Mouse (Mus musculus) kidney, adult 9 months (tissue): ENCODE measurements around the gene Tmod1.
A peak's percentile ranks its signal among the peaks of the same experiment; 100 is the strongest.

ENCODE experiments used
- DNase-seq: peaks from one replicate; pipeline ENCODE4 v3.0.0; 2022

Tmod1 gene

DNA sequence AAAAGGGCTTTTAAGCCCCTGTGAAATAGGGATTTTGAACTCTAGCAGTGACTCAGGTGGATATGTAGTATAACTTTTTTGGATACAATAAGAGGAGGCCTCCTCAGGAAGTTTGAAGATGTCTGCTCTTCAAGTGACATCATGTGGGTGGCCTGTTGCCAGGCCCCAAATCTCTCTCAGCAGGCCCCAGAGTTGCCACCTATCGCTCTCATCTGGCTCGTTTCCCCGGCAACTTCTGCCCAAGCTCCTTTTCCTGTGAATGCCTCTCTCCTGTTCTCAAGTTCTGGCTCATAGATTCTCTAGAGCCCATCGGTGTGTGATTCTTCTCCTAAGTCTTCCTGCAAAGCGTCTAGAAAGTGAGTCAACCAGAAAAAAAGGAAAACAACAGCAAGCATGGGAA lies 17.4 kb downstream of the Tmod1 start:
- DNase-seq: no peak

DNA sequence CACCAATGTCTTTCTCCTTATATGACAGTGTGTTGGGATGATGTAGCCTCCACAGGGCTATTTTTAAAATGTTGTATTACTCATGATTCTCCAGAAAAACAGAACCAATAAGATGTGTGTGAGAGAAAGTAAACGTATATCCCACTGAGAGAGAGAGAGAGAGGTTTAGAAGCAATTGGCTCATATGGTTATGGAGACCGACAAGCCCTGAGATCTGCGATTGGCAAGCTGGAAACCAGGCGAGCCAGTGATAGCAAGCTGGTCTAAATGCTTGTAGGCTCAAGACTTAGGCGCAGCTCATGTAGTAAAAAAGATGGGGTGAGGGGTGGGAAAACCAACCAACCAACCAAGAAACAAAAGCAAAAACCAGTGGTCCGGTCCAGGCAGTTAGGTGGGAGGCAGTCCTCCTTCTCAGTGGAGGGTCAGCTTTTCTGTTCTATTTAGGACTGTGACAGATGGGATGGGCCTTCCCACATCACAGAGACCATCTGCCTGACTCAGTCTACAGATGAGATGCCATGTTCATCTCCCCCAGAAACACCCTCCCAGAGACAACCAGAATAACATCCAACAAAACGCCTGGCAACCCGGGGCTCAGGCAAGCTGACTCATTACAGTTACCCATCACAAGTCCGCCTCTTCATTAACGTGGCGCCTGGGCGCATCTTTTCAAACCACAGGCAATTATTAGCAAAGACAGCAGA lies 22.7 kb downstream of the Tmod1 start:
- no peak for DNase-seq

DNA sequence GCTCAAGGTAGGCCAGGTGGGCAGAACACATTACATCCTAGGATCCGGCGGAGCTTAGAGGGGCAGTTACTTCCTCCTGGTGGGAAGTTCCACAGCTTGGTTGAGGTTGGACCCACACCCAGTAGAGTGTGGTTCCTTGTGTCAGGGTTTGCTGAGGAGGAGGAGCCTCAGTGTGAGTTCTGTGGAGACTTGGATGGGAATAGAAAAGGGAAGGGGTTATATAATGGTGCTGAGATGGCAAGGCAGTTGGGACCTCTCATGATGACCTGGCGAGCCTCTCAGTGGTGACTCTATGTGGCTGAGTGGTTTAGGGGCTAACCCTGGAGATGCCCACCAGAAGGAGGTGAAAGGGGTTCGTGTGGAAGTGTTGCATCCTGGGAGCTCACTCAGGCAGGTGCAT lies 25.1 kb downstream of the Tmod1 start:
- no peak for DNase-seq

DNA sequence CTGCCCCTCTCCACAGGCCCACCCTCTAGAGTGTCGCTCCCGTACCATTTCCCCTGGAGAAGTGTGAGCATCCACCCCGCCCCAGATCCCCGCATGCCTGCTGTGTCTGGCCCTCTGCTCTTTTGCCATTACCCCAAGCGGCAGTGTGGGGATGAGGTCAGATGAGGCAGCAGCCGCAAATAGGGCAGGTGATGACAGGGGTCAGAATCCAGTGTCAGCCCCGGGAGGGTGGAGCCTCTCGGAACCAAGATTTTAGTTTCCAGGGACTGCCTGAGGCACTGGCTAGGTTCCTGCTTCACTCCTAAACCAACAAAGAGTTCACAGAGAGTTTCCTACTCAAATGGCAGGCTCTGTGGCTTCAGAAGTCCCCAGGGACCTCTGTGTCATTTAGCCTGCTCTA lies 25.5 kb downstream of the Tmod1 start:
- no peak for DNase-seq

DNA sequence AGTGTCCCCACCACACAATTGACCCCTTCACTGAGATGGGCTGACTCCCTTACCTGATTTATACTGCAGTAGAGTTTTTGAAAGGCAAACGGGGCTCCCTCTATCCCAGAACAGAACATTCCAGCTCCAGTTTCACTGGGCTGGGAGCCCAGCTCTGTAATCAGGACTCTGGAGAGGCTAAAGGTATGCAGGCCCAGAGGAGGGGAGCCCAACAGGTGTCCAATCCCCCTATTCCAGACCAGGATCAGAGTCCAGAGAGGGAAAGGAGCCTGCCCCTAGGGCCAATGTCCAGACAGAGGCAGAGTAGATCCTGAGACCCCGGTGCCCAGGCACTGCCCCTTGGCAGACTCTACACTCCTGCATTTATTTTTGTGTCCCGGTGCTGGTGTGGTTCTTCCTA lies 26.2 kb downstream of the Tmod1 start:
- DNase-seq: peak; percentile 26

DNA sequence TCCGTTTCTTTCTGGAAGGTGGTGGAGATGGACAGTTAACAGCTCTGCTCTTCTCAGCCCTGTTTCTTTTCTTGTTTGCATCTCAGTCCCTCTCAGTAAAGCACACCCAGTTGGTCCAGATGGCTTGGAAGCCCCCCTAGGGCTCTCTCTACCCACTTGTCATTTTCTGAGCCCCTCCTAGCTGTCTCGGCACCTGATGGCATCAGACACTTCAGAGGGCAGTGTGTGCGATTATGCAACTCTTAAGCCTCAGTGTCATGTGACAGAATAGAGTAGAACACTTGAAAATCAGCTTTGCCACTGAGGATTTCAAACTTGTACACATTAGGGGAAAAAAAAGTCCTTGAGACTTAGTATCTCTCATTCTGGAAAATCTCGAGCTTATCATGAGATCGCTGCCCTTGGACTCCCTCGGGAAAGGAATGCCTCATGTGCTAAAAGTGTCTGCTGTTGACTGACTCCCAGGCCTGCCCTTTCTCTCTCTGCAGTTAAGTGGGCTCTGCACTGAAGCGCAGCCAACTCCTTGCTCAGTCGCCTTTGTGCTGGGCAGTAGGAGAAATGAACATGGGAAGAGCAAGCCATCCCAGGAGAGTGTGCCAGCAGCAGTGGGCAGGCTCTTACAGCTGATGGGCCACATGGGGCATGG lies 27.1 kb downstream of the Tmod1 start:
- DNase-seq: peak; percentile 12

DNA sequence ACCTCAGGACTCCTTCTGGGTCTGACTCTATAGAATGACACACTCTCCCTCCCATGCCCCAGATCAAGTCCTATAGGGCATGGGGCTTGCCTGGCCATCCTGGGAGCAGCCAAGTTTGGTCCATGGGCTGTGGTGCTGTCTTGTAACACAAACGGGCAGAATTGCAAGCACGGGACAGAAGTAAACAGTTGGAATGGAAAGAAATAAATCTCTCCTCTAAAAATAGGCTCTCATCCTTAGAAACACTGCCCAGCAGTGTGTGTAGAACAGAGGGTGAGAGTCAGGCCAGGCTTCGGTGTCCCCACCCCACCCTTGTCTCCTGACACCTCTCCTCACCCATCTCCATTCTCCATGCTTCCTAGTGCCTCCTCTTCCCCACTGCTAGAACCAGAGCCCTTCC lies 29.3 kb downstream of the Tmod1 start:
- DNase-seq: no peak

DNA sequence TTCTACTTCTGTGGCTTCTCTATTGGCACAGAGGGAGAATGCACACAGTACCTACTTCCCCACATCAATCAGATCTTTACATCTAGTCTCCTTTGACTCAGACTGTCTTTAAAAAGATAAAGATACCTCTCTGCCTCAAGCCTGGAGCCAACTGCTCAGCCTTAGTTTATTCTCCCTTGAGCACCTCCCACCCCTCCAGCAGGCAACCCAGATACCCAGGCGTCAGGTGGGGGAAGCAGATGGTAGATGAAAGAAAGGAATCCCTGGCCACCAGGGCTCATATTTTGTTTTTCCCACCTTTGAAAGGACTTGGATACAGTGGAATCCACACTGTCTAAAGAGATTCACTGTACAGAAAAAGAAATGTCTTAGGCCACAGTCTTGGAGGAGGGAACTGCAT lies 29.8 kb downstream of the Tmod1 start:
- no peak for DNase-seq

DNA sequence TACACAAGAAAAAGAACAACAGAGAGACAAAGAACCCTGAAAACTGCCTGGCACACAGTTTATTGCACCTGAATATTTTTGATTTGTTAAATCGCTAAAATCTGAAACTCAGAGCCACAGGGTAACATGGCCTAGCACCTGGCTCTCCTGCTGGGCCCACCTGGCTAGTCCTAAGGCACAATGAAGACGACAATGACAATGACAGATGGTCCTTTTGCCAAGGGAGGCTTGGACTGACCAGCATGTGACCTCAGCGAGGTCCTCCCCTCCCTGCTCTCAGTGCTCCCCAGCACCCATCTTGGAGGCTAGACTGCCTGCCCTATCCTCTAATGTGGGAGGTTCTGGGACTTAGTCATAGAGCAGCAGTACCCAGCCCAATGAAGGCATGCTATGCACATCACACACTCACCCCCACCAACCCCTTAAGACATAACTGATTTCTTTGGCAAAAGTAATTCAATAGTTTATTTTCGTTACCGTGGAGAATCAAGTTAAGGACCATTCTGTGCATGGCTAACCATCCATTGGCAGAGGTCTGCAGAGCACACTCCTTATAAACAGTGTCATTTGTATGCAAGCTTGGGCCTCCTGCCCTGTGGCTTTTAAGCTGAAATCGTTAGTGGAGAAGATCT lies 31.2 kb downstream of the Tmod1 start:
- no peak for DNase-seq

DNA sequence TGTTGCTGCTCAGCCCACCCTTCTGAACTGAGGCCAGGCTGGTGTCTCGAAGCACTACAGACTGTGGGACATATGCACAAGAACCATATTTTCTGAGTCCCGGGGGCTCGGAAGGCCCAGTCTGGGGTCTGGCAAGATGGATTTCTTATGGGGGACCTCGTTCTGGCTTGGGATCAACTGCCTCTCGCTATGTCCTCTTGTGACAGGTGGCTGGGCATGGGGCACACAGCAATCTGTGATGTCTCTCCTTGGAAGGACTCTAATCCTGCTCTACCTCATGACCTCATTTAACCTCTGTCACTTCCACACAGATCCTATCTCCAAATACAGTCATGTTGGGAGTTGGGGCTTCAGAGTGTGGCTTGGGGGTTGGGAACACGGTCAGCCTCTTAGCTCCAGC lies 33.9 kb downstream of the Tmod1 start:
- no peak for DNase-seq

DNA sequence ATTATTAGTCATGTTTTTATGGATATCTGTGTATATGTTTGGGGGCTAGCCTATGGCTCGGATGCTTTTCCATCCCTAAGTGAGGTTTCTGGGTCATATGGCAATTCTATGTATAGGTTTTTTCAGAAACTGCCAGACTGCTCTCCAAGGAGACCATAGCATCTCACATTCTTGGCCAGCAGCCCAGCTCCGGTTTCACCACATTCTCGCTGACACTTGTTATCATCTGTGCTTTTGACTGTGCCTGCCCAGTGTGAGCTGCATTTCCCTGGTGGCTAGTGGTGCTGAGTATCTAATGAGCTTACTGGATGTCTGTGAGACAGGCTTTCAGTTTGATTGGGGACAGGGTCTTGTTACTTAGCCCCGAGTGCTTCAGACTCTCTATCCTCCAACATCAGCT lies 35.0 kb downstream of the Tmod1 start:
- no peak for DNase-seq

DNA sequence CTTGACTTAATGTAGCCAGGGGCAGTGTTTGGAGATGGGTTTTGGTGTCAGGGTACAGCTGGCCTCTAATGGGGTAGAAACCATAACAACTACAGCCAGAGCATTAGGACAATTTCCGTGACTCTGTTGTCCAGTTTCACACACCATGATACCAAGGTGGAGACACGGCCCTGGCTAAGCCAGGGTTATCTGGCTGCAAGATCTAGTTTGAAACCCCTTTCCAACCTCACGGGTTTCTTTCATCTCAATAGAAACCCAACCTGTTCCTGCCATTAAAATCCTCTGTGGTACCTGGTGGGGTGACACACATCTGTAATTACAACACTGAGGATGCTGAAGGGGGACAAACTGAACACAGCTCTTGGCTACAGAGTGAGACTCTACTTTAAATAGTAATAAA lies 36.9 kb downstream of the Tmod1 start:
- no peak for DNase-seq

DNA sequence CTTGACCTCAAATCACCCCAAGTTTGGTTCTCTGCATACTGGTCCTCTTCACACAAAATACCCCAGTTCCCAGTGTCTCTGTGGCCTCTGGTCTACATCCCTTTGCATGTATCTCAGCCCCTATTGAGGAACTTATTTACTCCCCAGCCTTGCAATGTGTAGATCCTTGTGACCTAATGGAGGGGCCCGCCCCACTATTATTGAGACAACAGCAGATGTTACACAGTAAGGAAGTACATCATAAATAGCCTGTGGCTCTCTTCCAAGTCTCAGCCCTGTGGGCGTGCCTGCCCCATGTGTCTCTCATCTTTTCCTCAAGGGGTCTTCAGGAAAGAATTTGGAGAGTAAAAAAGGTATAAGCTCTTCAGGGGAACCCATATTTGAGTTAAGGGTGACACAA lies 38.2 kb downstream of the Tmod1 start:
- DNase-seq: no peak

DNA sequence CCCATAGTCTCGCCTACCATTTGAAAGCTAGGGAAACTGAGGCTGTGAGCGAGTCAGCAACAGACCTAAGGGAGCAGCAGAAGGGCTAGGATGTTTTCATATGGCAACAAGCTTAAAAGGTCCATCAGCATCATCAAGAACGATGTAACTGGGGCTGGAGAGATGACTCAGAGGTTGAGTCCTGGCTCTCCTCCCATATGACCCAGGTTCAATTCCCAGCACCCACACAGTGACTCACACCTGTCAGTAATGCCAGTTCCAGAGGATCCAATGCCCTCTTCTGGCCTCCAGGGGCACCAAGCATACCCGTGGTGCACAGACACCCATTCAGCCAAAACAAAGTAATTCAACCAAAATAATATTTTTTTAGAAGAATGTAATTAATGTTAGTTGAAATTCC lies 41.5 kb downstream of the Tmod1 start:
- DNase-seq: no peak

DNA sequence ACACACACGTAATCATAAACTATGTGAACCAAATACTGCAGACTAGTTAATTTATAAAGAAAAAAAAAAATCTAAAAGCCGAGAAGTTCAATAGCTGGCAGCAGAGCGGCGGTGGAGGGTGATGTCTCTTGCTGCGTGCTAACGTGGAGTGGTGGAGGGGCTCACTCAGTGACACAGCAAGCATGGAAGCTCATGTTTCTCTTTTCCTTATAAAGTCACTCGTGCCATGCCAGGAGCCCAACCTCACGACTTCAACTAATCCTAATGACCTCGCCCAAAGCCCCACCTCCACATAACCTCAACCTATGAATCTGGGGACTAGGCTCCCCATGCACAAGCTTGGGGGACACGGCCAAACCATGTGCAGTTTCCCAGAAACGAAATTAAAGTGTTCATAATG lies 43.8 kb downstream of the Tmod1 start:
- no peak for DNase-seq

DNA sequence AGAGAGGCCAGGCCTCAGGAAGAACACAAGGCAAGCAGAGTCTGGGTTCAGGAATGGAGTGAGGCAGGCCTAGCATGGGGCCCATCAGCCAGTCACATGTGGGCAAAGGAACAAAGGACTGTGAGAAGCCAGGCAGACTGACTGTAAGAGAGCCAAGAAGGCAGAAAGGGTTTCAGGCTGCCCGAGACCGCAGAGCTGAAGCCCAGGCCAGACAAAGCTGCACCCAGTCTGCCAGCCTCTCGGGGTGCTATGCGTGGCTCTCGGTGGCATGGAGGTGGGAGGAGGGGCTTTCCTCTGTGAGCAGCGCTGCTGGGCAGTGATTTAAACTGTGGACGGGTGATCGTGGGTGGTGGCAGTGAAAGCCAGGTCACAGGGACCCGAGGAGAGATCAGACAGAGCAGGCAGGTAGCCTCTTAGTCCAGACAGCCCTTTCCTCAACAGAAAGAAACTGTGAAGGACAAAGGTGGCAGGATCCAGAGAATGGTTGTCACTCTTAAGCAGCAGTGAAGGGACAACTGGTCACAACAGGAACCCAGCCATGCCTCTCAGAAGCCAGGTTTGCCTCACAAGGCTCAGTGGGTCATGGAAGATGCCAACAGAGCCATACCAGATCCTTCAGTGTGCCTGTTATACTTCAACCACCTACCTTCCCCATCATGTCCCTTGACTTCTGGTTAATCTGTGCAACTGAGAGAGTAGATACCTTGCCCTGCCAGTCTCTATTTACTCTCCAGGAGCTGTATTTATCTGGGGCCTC lies 45.9 kb downstream of the Tmod1 start:
- DNase-seq: no peak

DNA sequence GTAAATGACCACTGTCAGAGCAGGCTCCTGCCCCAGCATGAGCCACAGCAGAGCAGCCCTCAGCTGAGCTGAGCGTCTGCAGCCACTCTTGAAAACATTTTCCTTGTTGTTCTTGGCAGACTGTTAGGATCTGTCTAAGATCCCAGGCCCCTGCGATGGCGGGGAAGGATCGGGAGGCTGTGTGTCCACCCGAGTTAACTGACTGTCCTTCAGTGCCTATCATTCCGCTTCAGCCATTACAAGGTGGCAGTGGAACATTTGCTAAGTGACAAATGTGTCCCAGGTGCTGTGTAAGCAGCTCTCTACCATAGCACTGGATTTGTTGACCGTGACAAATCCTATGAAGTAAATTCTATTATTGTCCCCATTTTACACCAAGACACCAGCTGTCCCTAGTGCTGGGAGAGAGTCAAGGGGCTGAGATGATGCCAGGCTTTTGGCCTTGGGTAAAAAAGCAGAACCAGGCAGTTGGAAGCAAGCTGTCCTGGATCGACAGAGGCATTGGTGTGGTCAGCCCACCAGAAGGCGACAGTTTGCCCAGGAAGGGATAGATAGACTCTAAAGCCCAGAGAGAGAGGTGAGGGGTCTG lies 46.6 kb downstream of the Tmod1 start:
- no peak for DNase-seq

DNA sequence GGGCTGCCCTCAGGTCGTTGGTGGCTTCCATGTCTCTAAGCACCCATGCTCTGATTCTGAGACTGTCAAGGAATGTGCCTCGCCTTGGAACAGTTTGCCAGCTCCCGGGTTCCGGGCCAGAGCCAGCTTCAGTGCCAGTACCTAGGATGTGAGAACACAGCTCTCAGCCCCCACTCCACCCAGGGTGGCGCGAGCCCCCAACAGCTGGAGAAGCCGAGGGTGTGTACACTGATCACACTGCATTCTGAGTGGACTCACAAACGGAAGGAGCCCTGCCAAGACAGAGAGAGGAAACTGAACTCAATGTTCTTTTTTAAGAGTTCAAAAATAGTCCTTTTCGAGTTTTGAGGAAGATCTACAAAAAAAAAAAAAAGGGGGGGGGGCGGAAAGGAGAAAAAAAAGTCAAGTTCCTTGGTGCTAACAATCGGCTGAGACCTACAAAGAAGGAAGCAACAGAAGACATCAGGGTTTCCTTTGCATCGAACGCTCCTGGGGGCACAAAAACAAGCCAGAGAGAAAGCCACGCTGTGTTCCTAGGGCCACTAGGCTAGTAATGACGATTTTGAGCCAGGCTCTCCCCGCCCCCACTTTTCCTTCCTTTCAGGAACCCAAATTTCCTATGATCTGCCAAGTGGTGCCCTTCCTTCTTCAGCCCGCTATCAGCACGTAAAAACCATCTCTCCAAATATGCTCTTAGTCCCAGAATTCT lies 48.1 kb downstream of the Tmod1 start:
- DNase-seq: peak; percentile 34

DNA sequence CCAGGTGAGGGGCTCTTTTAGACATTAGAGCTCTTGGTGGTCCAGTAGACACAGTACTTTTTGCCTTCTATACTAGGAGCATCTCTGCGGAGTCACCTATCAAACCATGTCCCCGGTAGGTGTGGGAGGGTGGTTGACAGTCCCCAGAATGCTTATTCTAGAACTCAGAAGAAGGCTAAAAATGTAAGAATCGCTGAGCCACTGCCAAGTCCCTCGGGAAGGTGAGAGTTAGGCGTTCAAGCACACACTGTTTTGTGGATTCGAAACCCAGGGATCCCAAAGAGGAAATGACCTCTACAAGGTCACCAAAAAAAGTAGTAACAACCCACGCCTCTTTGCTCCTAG lies 48.7 kb downstream of the Tmod1 start:
- no peak for DNase-seq

DNA sequence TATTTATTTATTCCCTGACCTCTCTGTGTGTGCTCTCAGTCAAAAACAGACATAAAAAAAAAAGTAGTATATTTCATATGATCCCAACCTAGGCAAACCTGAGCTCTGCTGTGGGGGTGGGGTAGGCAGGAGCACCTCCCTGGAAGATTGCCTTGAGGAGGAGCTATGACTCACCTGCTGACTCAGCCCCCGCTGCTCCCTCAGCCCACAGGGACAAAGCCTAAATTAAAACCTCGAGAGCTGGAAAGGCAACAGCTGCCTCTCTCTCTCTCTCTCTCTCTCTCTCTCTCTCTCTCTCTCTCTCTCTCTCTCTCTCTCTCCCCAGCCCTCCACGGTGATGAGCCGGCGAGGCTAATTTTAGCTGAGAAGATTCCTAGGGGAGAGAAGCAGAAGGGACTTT lies 49.1 kb downstream of the Tmod1 start:
- no peak for DNase-seq

DNA sequence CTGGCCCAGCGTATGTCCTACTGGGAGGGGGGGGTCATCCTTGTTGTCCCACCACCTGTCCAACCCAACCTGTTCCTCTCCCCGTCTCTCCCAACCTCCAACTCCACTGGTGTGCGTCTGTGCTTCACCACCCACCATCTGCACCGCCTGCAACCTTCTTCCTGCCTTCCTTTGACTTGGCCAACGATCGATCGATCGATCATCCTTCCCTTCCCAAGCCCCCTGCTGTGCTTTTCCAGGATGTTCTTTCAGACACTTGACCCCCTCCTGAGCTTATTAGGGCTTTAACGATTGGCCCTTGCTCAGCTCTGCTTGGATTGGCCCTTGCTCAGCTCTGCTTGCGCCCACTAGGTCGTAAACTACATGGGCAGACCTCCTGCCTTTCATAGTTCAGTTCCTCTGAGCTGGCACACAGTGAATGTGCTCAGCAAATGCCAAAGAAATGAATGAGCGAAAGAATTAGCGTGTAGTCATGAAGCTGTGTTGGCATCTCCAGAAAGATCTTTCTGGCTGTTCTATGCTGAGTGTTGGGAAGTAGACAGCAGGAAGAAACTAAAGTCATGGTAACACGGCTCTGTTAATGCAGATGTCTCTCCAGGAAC lies 50.9 kb downstream of the Tmod1 start:
- DNase-seq: no peak

DNA sequence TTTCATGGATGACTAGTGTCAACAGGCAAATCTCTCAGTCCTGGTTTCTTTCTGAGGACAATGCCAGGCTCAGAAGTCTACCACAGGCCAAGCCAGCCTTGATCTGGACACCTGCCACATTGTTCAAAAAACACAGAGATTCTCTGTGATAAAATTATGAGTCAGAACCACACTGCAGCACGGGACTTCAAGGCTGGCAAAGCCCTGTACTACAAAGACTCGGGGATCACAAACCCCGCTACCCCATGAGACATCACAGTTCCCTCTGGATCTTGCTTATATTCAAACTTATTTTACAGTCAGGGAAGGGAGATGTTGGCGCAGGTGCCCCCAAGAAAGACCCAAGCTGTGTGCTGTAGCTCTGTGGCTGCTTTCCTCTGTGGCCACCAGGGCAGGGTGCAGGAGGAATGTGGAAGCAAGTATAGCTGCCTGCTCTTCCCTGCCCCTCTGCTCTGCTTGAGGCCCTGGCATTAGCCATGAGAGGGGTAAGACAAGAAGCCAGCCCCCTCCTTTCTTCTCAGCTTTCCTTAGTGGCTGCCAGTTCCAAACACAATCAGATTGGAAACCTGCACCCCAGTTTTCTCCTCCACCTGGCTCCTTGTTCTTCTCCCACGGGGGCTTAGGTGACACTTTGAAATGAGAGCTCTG lies 53.8 kb downstream of the Tmod1 start:
- no peak for DNase-seq
